In the genomic region with DNA sequence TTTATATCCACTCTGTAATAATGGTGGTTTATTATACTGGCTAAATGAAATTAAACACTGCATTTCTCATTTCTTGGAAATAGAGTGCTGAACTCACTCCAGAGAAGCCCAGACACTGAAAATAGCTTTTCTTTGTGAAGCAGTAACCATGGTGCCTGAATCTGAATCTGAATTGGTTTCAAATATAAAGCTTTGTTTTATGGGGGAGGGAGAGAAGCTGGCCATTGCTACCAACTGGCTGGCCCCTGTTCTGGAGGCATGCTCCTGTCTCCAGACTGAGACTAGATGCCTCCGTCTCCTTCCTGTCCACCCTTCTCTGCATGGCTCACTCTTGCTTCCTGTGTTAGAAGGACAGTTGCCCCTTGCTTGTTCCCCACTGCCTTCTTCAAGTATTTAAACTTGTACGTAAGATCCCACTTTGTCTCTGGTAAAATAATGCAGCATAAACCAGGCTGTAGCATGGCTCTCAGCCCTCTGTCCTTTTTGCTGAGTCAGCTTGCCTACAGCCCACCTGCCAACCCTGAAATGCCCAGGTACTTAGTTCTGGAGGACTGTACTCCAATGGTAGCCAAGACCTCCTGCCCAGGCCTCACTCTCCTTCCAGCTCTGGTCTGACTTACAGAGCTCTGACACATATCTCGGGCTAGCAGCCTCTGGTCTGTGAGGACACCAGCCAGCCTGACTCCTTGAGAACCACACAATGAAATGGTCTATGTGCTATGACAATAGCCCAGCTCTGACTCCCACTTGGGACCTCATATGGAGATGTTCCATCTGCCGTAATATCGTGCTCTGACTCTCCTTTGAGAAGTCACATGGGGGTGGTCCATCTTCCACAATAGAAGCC, we compare ENCODE assay signal across 11 mouse cellular contexts. TPM values are rescaled to one million over a fixed set of nuclear protein-coding genes. Genes with fewer than 3 reads are reported as not detected.
DNase-seq lines count a peak whose midpoint lies in the region; ATAC-seq and TF ChIP-seq lines count a peak whose summit lies in the region.
"Had no signal": no experiment of that assay in that cellular context is flagged by ENCODE, and none has a peak within 500 bp of the region (broad histone marks: within the 10 kb centered on the region; RNA-seq: fewer than 3 reads in every experiment).

No protein-coding gene starts in this region.

- H3K4me1 ChIP-seq in intestine, embryonic 14.5 days (replicated peaks; ENCODE audit: control insufficient read depth, insufficient read depth, low read length): no peaks in the 10 kb centered on the region
- H3K4me1 ChIP-seq in intestine, embryonic 15.5 days (replicated peaks): 0 out of 2 replicates have a peak, but pooled peaks cover 2% of the 10 kb centered on the region
- peaks cover 15% of the 10 kb centered on the region for H3K4me1 ChIP-seq in cortical plate, adult 2 months (ENCODE audit: control insufficient read depth, insufficient read depth, low read length)
- peaks cover 14% of the 10 kb centered on the region for H3K4me1 ChIP-seq in hindbrain, embryonic 15.5 days (replicated peaks)
- peaks cover 23% of the 10 kb centered on the region for H3K4me1 ChIP-seq in neural tube, embryonic 12.5 days
- no peaks in the 10 kb centered on the region; the same call in 1 of the 2 replicates for H3K4me1 ChIP-seq in thymus, adult 2 months (replicated peaks; ENCODE audit: control insufficient read depth, insufficient read depth, low read length)

- WGBS in intestine, embryonic 14.5 days: 80% methylated on average over 5 of the region's 5 CpGs
- 85% methylated on average over 5 of the region's 5 CpGs for WGBS in intestine, embryonic 15.5 days
- WGBS in hindbrain, embryonic 15.5 days: 42% methylated on average over 5 of the region's 5 CpGs
- WGBS in neural tube, embryonic 12.5 days: 51% methylated on average over 5 of the region's 5 CpGs
- WGBS in thymus, adult 2 months: 99% methylated on average over 5 of the region's 5 CpGs

- no peaks in the 10 kb centered on the region for H3K9me3 ChIP-seq in intestine, embryonic 14.5 days (ENCODE audit: control insufficient read depth, low read length)
- H3K9me3 ChIP-seq in intestine, embryonic 15.5 days: no peaks in the 10 kb centered on the region
- no peaks in the 10 kb centered on the region for H3K9me3 ChIP-seq in hindbrain, embryonic 15.5 days
- H3K9me3 ChIP-seq in neural tube, embryonic 12.5 days: no peaks in the 10 kb centered on the region
- H3K9me3 ChIP-seq: embryonic facial prominence, embryonic 13.5 days had no signal

- peak overlapping the region; percentile 16; the same call in 1 of the 2 replicates for H3K27ac ChIP-seq in intestine, embryonic 14.5 days (ENCODE audit: low read depth)
- H3K27ac ChIP-seq in intestine, embryonic 15.5 days: no peak overlapping the region
- peak overlapping the region; percentile 66; the same call in 1 of the 2 replicates for H3K27ac ChIP-seq in cortical plate, adult 2 months (ENCODE audit: insufficient read depth, low read length)
- H3K27ac ChIP-seq in hindbrain, embryonic 15.5 days (replicated peaks): peak overlapping the region; percentile 40; the same call in 1 of the 2 replicates
- H3K27ac ChIP-seq in neural tube, embryonic 12.5 days: no peak overlapping the region
- H3K27ac ChIP-seq in thymus, adult 2 months (ENCODE audit: control insufficient read depth, insufficient read depth, low read length): no peak overlapping the region
- H3K27ac ChIP-seq: embryonic facial prominence, embryonic 13.5 days had no signal

- no peaks in the 10 kb centered on the region for H3K27me3 ChIP-seq in intestine, embryonic 14.5 days (replicated peaks; ENCODE audit: control insufficient read depth, insufficient read depth, low read length)
- H3K27me3 ChIP-seq in intestine, embryonic 15.5 days (replicated peaks): no peaks in the 10 kb centered on the region
- H3K27me3 ChIP-seq in hindbrain, embryonic 15.5 days: no peaks in the 10 kb centered on the region
- no peaks in the 10 kb centered on the region for H3K27me3 ChIP-seq in neural tube, embryonic 12.5 days (replicated peaks)
- no peaks in the 10 kb centered on the region for H3K27me3 ChIP-seq in thymus, adult 2 months (ENCODE audit: control insufficient read depth, insufficient read depth, low read length)
- H3K27me3 ChIP-seq: embryonic facial prominence, embryonic 13.5 days had no signal

- H3K36me3 ChIP-seq in intestine, embryonic 14.5 days (ENCODE audit: control insufficient read depth, insufficient read depth, low read length): 0 out of 2 replicates have a peak, but pooled peaks cover 18% of the 10 kb centered on the region
- H3K36me3 ChIP-seq in intestine, embryonic 15.5 days: no peaks in the 10 kb centered on the region
- H3K36me3 ChIP-seq in hindbrain, embryonic 15.5 days: 0 out of 2 replicates have a peak, but pooled peaks cover 5% of the 10 kb centered on the region
- no peaks in the 10 kb centered on the region; the same call in 1 of the 2 replicates for H3K36me3 ChIP-seq in neural tube, embryonic 12.5 days
- no peaks in the 10 kb centered on the region for H3K36me3 ChIP-seq in thymus, adult 2 months (ENCODE audit: control insufficient read depth, insufficient read depth, low read length)

- no peak for TF ChIP-seq POLR2A in cortical plate, adult 2 months (IDR thresholded peaks at IDR 0.05; ENCODE audit: extremely low read depth, insufficient read depth, low read length)
- TF ChIP-seq POLR2A in thymus, adult 2 months (IDR thresholded peaks at IDR 0.05; ENCODE audit: control insufficient read depth, extremely low read depth, insufficient read depth, low read length, poor library complexity): no peak

- ATAC-seq in intestine, embryonic 14.5 days (replicated peaks; ENCODE audit: low FRiP score, low TSS enrichment, low read depth): no peak
- no peak for ATAC-seq in intestine, embryonic 15.5 days
- ATAC-seq in hindbrain, embryonic 15.5 days (ENCODE audit: low FRiP score, low read depth): peak; percentile 63; the same call in 1 of the 2 replicates
- peak; percentile 37; the same call in 1 of the 2 replicates for ATAC-seq in neural tube, embryonic 12.5 days (ENCODE audit: low FRiP score, low read depth)

- no peak overlapping the region for H3K4me2 ChIP-seq in intestine, embryonic 14.5 days (ENCODE audit: low read length)
- no peak overlapping the region for H3K4me2 ChIP-seq in intestine, embryonic 15.5 days (replicated peaks)
- no peak overlapping the region for H3K4me2 ChIP-seq in hindbrain, embryonic 15.5 days
- H3K4me2 ChIP-seq in neural tube, embryonic 12.5 days (replicated peaks): no peak overlapping the region; the same call in 1 of the 2 replicates
- H3K4me2 ChIP-seq: embryonic facial prominence, embryonic 13.5 days had no signal

- no peak overlapping the region for H3K9ac ChIP-seq in intestine, embryonic 14.5 days (ENCODE audit: low read length)
- H3K9ac ChIP-seq in intestine, embryonic 15.5 days: no peak overlapping the region
- no peak overlapping the region for H3K9ac ChIP-seq in hindbrain, embryonic 15.5 days
- no peak overlapping the region for H3K9ac ChIP-seq in neural tube, embryonic 12.5 days
- H3K9ac ChIP-seq: embryonic facial prominence, embryonic 13.5 days had no signal

- TF ChIP-seq CTCF in cortical plate, adult 2 months (IDR thresholded peaks at IDR 0.05; ENCODE audit: extremely low read depth, insufficient read depth, low read length): no peak
- TF ChIP-seq CTCF in thymus, adult 2 months (IDR thresholded peaks at IDR 0.05; ENCODE audit: borderline replicate concordance, control insufficient read depth, extremely low read depth, insufficient read depth, low read length, poor library complexity): no peak

- DNase-seq in intestine, embryonic 14.5 days (ENCODE audit: low spot score): no peak
- DNase-seq in thymus, adult 2 months: no peak
- DNase-seq in Muller cell, postnatal 12 days (ENCODE audit: inconsistent ontology term): no peak
- DNase-seq in adipocyte (ENCODE audit: low spot score): no peak
- DNase-seq: gastrocnemius, postnatal 10 days; kidney, postnatal 4 days had no signal

- no peak overlapping the region for H3K4me3 ChIP-seq in intestine, embryonic 14.5 days (ENCODE audit: low read depth, low read length)
- H3K4me3 ChIP-seq in intestine, embryonic 15.5 days (replicated peaks): no peak overlapping the region
- no peak overlapping the region for H3K4me3 ChIP-seq in cortical plate, adult 2 months (ENCODE audit: insufficient read depth, low read length)
- no peak overlapping the region for H3K4me3 ChIP-seq in hindbrain, embryonic 15.5 days
- H3K4me3 ChIP-seq in neural tube, embryonic 12.5 days: no peak overlapping the region
- no peak overlapping the region for H3K4me3 ChIP-seq in thymus, adult 2 months (ENCODE audit: control insufficient read depth, insufficient read depth, low read length)
- H3K4me3 ChIP-seq: embryonic facial prominence, embryonic 13.5 days had no signal

RNA-seq across cellular contexts. Expression of gene Lars2, which starts 18.8 kb away (rescaled TPM):
- polyA plus RNA-seq in intestine, embryonic 14.5 days (2014; fragmentation: Nextera tagmentation; extraction: Ambion mirVana): 1,414 and 1,457 TPM in 2 replicates
- polyA plus RNA-seq in intestine, embryonic 15.5 days (2015; fragmentation: Nextera tagmentation; extraction: Ambion mirVana): 932 and 948 TPM in 2 replicates
- polyA plus RNA-seq in cortical plate, adult 2 months (2012; rRNA removed): 1,836 and 4,688 TPM in 2 replicates
- polyA plus RNA-seq in hindbrain, embryonic 15.5 days (2015; fragmentation: Nextera tagmentation; extraction: Ambion mirVana): 718 and 834 TPM in 2 replicates
- polyA plus RNA-seq in neural tube, embryonic 12.5 days (2016; fragmentation: Nextera tagmentation; extraction: Ambion mirVana): 972 and 1,065 TPM in 2 replicates
- polyA plus RNA-seq in thymus, adult 2 months (2012; rRNA removed): 634 and 661 TPM in 2 replicates

Comparison
In these comparisons a context has a peak if more than half of its experiments do, and no peak if none do; other contexts are left out.
1. H3K27ac ChIP-seq: peak in intestine, embryonic 14.5 days (single experiment), cortical plate, adult 2 months (single experiment) and hindbrain, embryonic 15.5 days (single experiment); none in intestine, embryonic 15.5 days (single experiment), neural tube, embryonic 12.5 days (single experiment) and thymus, adult 2 months (single experiment).
2. ATAC-seq: peak in hindbrain, embryonic 15.5 days (single experiment) and neural tube, embryonic 12.5 days (single experiment); none in intestine, embryonic 14.5 days (single experiment) and intestine, embryonic 15.5 days (single experiment).